Comparison of ENCODE assay signal across 11 mouse cellular contexts in genomic region chr19:4813015-4813414, GRCm38 (mm10). TPM values are rescaled to one million over a fixed set of nuclear protein-coding genes. Genes with fewer than 3 reads are reported as not detected.
DNase-seq lines count a peak whose midpoint lies in the region; ATAC-seq and TF ChIP-seq lines count a peak whose summit lies in the region.
"Had no signal": no experiment of that assay in that cellular context is flagged by ENCODE, and none has a peak within 500 bp of the region (broad histone marks: within the 10 kb centered on the region; RNA-seq: fewer than 3 reads in every experiment).

No protein-coding gene starts in this region.

- no peaks in the 10 kb centered on the region for H3K27me3 ChIP-seq in heart, postnatal 0 days (ENCODE audit: control insufficient read depth, insufficient read depth, low read length)
- no peaks in the 10 kb centered on the region for H3K27me3 ChIP-seq in neural tube, embryonic 15.5 days (replicated peaks)
- H3K27me3 ChIP-seq: lung, embryonic 15.5 days had no signal

- no peak overlapping the region for H3K27ac ChIP-seq in heart, postnatal 0 days (ENCODE audit: low read depth)
- H3K27ac ChIP-seq in neural tube, embryonic 15.5 days (replicated peaks), result no peak overlapping the region

- no peak overlapping the region for H3K9ac ChIP-seq in heart, postnatal 0 days (replicated peaks; ENCODE audit: low read depth, low read length)
- H3K9ac ChIP-seq in neural tube, embryonic 15.5 days (replicated peaks), result no peak overlapping the region

- H3K9me3 ChIP-seq in heart, postnatal 0 days (replicated peaks; ENCODE audit: control insufficient read depth, low read length), result no peaks in the 10 kb centered on the region
- no peaks in the 10 kb centered on the region for H3K9me3 ChIP-seq in neural tube, embryonic 15.5 days (replicated peaks)
- H3K9me3 ChIP-seq: lung, embryonic 15.5 days had no signal

- ATAC-seq in heart, postnatal 0 days (ENCODE audit: insufficient read depth, low read depth), result no peak
- ATAC-seq in neural tube, embryonic 15.5 days (ENCODE audit: low FRiP score), result no peak

- 81% methylated on average over 6 of the region's 6 CpGs for WGBS in heart, postnatal 0 days
- 86% methylated on average over 5 of the region's 6 CpGs for WGBS in neural tube, embryonic 15.5 days

- DNase-seq in heart, postnatal 0 days (ENCODE audit: low spot score), result no peak
- DNase-seq in heart, adult 9 months (ENCODE audit: low spot score in 2 of 2), result no peak
- DNase-seq in right cerebral cortex, postnatal 4 days, result peak; percentile 44
- DNase-seq in right cerebral cortex, postnatal 36 days (ENCODE audit: low spot score in 2 of 2), result no peak
- peak; percentile 61 for DNase-seq in kidney, postnatal 10 days
- DNase-seq in thymus, postnatal 25 days, result peak; percentile 29
- DNase-seq in heart, postnatal 25 days (ENCODE audit: low spot score), result no peak
- DNase-seq: adrenal gland, postnatal 25 days had no signal

- H3K4me2 ChIP-seq in heart, postnatal 0 days (ENCODE audit: low read depth, low read length), result no peak overlapping the region
- no peak overlapping the region for H3K4me2 ChIP-seq in neural tube, embryonic 15.5 days

- TF ChIP-seq EP300 in heart, postnatal 0 days (IDR thresholded peaks at IDR 0.05; ENCODE audit: low read depth), result no peak

- intact Hi-C loops in heart, postnatal 25 days (cut with DNase I), result no loop called here

- no peak overlapping the region for H3K4me3 ChIP-seq in heart, postnatal 0 days (ENCODE audit: low read depth, low read length)
- no peak overlapping the region for H3K4me3 ChIP-seq in neural tube, embryonic 15.5 days (replicated peaks)

- peaks cover 18% of the 10 kb centered on the region; the same call in 1 of the 2 replicates for H3K4me1 ChIP-seq in heart, postnatal 0 days (ENCODE audit: control insufficient read depth, insufficient read depth)
- peaks cover 27% of the 10 kb centered on the region for H3K4me1 ChIP-seq in neural tube, embryonic 15.5 days

- H3K36me3 ChIP-seq in heart, postnatal 0 days (replicated peaks; ENCODE audit: control insufficient read depth, insufficient read depth, low read length), result no peaks in the 10 kb centered on the region
- no peaks in the 10 kb centered on the region for H3K36me3 ChIP-seq in neural tube, embryonic 15.5 days
- H3K36me3 ChIP-seq: lung, embryonic 15.5 days had no signal

- peak; percentile 8; the same call in 1 of the 2 replicates for TF ChIP-seq CTCF in heart, postnatal 0 days (IDR thresholded peaks at IDR 0.05; ENCODE audit: low read depth)

RNA-seq across cellular contexts. Expression of gene Rbm14, which starts 1.6 kb away (rescaled TPM):
- total RNA-seq in heart, postnatal 0 days (2014; rRNA removed; ENCODE audit: low replicate concordance), result 25.3 and 28.1 TPM in 2 replicates
- polyA plus RNA-seq in heart, postnatal 0 days (2015; fragmentation: Nextera tagmentation; extraction: Ambion mirVana), result 21.2 and 24.9 TPM in 2 replicates
- polyA plus RNA-seq in neural tube, embryonic 15.5 days (2015; fragmentation: Nextera tagmentation; extraction: Ambion mirVana), result 55.0 and 65.1 TPM in 2 replicates
- total RNA-seq in heart, postnatal 25 days (2021), result 10 to 100 TPM; 15.3 to 25.9 TPM

RNA-seq across cellular contexts. Expression of gene Gm21992, which starts 1.6 kb away (rescaled TPM):
- total RNA-seq in heart, postnatal 0 days (2014; rRNA removed; ENCODE audit: low replicate concordance), result 3.7 and 12.4 TPM in 2 replicates
- polyA plus RNA-seq in heart, postnatal 0 days (2015; fragmentation: Nextera tagmentation; extraction: Ambion mirVana), result 17.6 and 21.6 TPM in 2 replicates
- 14.8 and 20.1 TPM in 2 replicates for polyA plus RNA-seq in neural tube, embryonic 15.5 days (2015; fragmentation: Nextera tagmentation; extraction: Ambion mirVana)
- total RNA-seq in heart, postnatal 25 days (2021), result 10 to 100 TPM; 12.7 to 17.2 TPM

RNA-seq across cellular contexts. Expression of gene Rbm4, which starts 19.3 kb away (rescaled TPM):
- 63.4 and 75.1 TPM in 2 replicates for total RNA-seq in heart, postnatal 0 days (2014; rRNA removed; ENCODE audit: low replicate concordance)
- polyA plus RNA-seq in heart, postnatal 0 days (2015; fragmentation: Nextera tagmentation; extraction: Ambion mirVana), result 40.8 and 43.9 TPM in 2 replicates
- polyA plus RNA-seq in neural tube, embryonic 15.5 days (2015; fragmentation: Nextera tagmentation; extraction: Ambion mirVana), result 67.2 and 76.2 TPM in 2 replicates
- total RNA-seq in heart, postnatal 25 days (2021), result 10 to 100 TPM; 45.7 to 48.0 TPM

RNA-seq across cellular contexts. Expression of gene Ccs, which starts 26.1 kb away (rescaled TPM):
- total RNA-seq in heart, postnatal 0 days (2014; rRNA removed; ENCODE audit: low replicate concordance), result 23.2 and 58.6 TPM in 2 replicates
- polyA plus RNA-seq in heart, postnatal 0 days (2015; fragmentation: Nextera tagmentation; extraction: Ambion mirVana), result 41.8 and 42.1 TPM in 2 replicates
- polyA plus RNA-seq in neural tube, embryonic 15.5 days (2015; fragmentation: Nextera tagmentation; extraction: Ambion mirVana), result 42.4 and 47.9 TPM in 2 replicates
- 10 to 100 TPM; 26.2 to 26.6 TPM for total RNA-seq in heart, postnatal 25 days (2021)

RNA-seq across cellular contexts. Expression of gene Ccdc87, which starts 26.2 kb away (rescaled TPM):
- total RNA-seq in heart, postnatal 0 days (2014; rRNA removed; ENCODE audit: low replicate concordance), result not detected in 2 replicates
- polyA plus RNA-seq in heart, postnatal 0 days (2015; fragmentation: Nextera tagmentation; extraction: Ambion mirVana), result 0.08 and 0.10 TPM in 2 replicates
- 0.37 and 0.52 TPM in 2 replicates for polyA plus RNA-seq in neural tube, embryonic 15.5 days (2015; fragmentation: Nextera tagmentation; extraction: Ambion mirVana)
- not detected for total RNA-seq in heart, postnatal 25 days (2021)
- polyA plus RNA-seq: heart, embryonic 11.5 days had no signal

Comparison
In these comparisons a context has a peak if more than half of its experiments do, and no peak if none do; other contexts are left out.
1. DNase-seq: peak in right cerebral cortex, postnatal 4 days (single experiment), kidney, postnatal 10 days (single experiment) and thymus, postnatal 25 days (single experiment); none in heart, postnatal 0 days (single experiment), heart, adult 9 months (0 of 2), right cerebral cortex, postnatal 36 days (0 of 2) and heart, postnatal 25 days (single experiment).